In the genomic region with DNA sequence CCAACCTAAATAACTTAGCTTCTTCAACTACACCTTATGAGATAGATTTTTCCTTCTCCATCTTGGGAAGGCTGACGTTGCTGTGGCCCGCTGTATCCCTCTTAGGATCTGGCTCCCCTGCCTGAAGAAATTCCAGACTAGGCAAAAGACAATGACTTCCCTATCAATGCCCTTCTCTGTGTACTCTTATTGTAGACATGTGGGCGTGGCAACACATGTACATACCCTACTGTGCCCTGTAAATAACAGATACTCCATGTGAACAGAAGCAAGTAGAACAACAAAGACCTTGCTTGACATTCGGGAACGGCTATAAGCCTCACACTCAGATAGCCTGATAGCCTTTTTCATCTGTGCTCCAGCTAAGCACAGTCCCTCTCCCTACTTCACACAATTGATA, we compare ENCODE assay signal across 22 mouse cellular contexts.
A peak's percentile ranks its signal among the peaks of the same experiment; 100 is the strongest.
DNase-seq lines count a peak whose midpoint lies in the region; ATAC-seq and TF ChIP-seq lines count a peak whose summit lies in the region.
"Had no signal": no experiment of that assay in that cellular context is flagged by ENCODE, and none has a peak within 500 bp of the region (broad histone marks: within the 10 kb centered on the region; RNA-seq: fewer than 3 reads in every experiment).

No protein-coding gene starts in this region.

- TF ChIP-seq EP300 in stomach, postnatal 0 days (optimal IDR thresholded peaks at IDR 0.05): no peak
- no peak for TF ChIP-seq EP300 in lung, postnatal 0 days (IDR thresholded peaks at IDR 0.05)

- TF ChIP-seq CTCF in stomach, postnatal 0 days (IDR thresholded peaks at IDR 0.05; ENCODE audit: low read depth): no peak
- no peak for TF ChIP-seq CTCF in lung, postnatal 0 days (IDR thresholded peaks at IDR 0.05)

- no peaks in the 10 kb centered on the region for H3K9me3 ChIP-seq in stomach, postnatal 0 days (ENCODE audit: control insufficient read depth, low read length)
- H3K9me3 ChIP-seq in lung, postnatal 0 days (ENCODE audit: low read length): no peaks in the 10 kb centered on the region
- H3K9me3 ChIP-seq: G1E had no signal

- ATAC-seq in stomach, postnatal 0 days (ENCODE audit: low FRiP score, low TSS enrichment): peak; percentile 41; the same call in 1 of the 2 replicates
- ATAC-seq in lung, postnatal 0 days: no peak
- ATAC-seq in megakaryocyte, adult 5-6 weeks (ENCODE audit: poor library complexity, severe bottlenecking): no peak
- ATAC-seq: activated CD4-positive, CD25-positive, alpha-beta regulatory T cell, adult 4 months; Patski had no signal

- WGBS in stomach, postnatal 0 days: 65% methylated on average over 5 of the region's 5 CpGs
- WGBS in lung, postnatal 0 days: 70% methylated on average over 5 of the region's 5 CpGs

- H3K27ac ChIP-seq in stomach, postnatal 0 days (replicated peaks): no peak overlapping the region
- no peak overlapping the region for H3K27ac ChIP-seq in lung, postnatal 0 days (ENCODE audit: low read length)

- DNase-seq in R1 (ENCODE audit: low read depth, low spot score): peak; percentile 52
- DNase-seq in ZHBTc4 (ENCODE audit: low read depth, low spot score): peak; percentile 59
- DNase-seq in stomach, postnatal 0 days (ENCODE audit: low spot score): no peak
- DNase-seq in lung, postnatal 0 days (ENCODE audit: low spot score): no peak
- no peak for DNase-seq in heart, adult 11 months
- DNase-seq: adrenal gland, adult 2 months; adrenal gland, adult 8-10 months; adrenal gland, postnatal 10 days; adrenal gland, postnatal 14 days; adrenal gland, postnatal 25 days; adrenal gland, postnatal 36 days; B cell, adult 2 months; cerebellum, adult 11 months; cerebellum, adult 11-12 months; cerebellum, adult 18-20 months; cerebellum, adult 2 months; cerebellum, adult 8-10 months had no signal

- no peaks in the 10 kb centered on the region for H3K36me3 ChIP-seq in stomach, postnatal 0 days (ENCODE audit: control insufficient read depth, insufficient read depth, low read length)
- no peaks in the 10 kb centered on the region; the same call in 1 of the 2 replicates for H3K36me3 ChIP-seq in lung, postnatal 0 days (ENCODE audit: insufficient read depth, low read length)
- H3K36me3 ChIP-seq: G1E had no signal

- H3K4me2 ChIP-seq in stomach, postnatal 0 days (replicated peaks; ENCODE audit: low read depth): no peak overlapping the region
- no peak overlapping the region for H3K4me2 ChIP-seq in lung, postnatal 0 days (replicated peaks; ENCODE audit: low read depth, low read length)

- no peak overlapping the region for H3K4me3 ChIP-seq in stomach, postnatal 0 days (ENCODE audit: low read depth, low read length)
- no peak overlapping the region for H3K4me3 ChIP-seq in lung, postnatal 0 days (ENCODE audit: low read depth, low read length)

- H3K9ac ChIP-seq in stomach, postnatal 0 days (ENCODE audit: low read length): no peak overlapping the region
- no peak overlapping the region for H3K9ac ChIP-seq in lung, postnatal 0 days (replicated peaks; ENCODE audit: low read depth)

- H3K4me1 ChIP-seq in stomach, postnatal 0 days (replicated peaks; ENCODE audit: control insufficient read depth, insufficient read depth): no peaks in the 10 kb centered on the region
- H3K4me1 ChIP-seq in lung, postnatal 0 days (ENCODE audit: insufficient read depth, low read depth, low read length): 0 out of 2 replicates have a peak, but pooled peaks cover 2% of the 10 kb centered on the region

- no peaks in the 10 kb centered on the region for H3K27me3 ChIP-seq in stomach, postnatal 0 days (ENCODE audit: control insufficient read depth, insufficient read depth, low read length)
- no peaks in the 10 kb centered on the region for H3K27me3 ChIP-seq in lung, postnatal 0 days (replicated peaks; ENCODE audit: insufficient read depth, low read length)
- H3K27me3 ChIP-seq: CH12.LX, Patski had no signal

Comparison
In these comparisons a context has a peak if more than half of its experiments do, and no peak if none do; other contexts are left out.
1. DNase-seq: peak in R1 (single experiment) and ZHBTc4 (single experiment); none in stomach, postnatal 0 days (single experiment), lung, postnatal 0 days (single experiment) and heart, adult 11 months (single experiment).